Mouse (Mus musculus): ENCODE results near the gene Rasal2. TPM values are rescaled to one million over a fixed set of nuclear protein-coding genes. Genes with fewer than 3 reads are reported as not detected.

The Rasal2 gene
- polyA plus RNA-seq, 1 experiment from 2014 or later, result 9.1 TPM

DNA sequence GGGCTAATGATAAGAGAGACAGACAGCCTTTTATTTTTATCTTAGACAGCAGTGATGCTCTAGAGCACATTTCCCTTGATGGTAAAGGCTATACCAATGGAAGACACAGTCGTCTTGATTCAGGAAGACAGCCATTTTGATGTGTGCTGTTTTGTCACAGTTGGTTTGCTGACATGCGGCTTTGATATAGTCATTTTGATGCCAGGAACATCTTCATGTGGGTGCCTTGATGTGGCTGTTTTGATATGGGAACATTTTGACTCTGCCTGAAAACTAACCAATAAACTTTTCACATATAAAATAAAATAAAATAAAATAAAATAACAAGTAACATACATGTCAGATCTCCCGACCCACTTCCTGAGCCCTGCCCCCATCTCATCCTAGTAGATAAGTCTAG lies 16.0 kb upstream of the Rasal2 start:
- no peak overlapping the region for H3K9ac ChIP-seq (replicated peaks; ENCODE audit: low read depth, low read length)
- ATAC-seq (ENCODE audit: insufficient number of reproducible peaks, insufficient read depth, low FRiP score, low read depth), result no peak
- H3K4me2 ChIP-seq (replicated peaks; ENCODE audit: low read depth, low read length), result no peak overlapping the region
- H3K27ac ChIP-seq (ENCODE audit: low read length), result no peak overlapping the region
- no peaks in the 10 kb centered on the region for H3K36me3 ChIP-seq (ENCODE audit: control insufficient read depth, insufficient read depth, low read length)
- no peaks in the 10 kb centered on the region for H3K9me3 ChIP-seq (ENCODE audit: control insufficient read depth, low read depth, low read length)
- WGBS, result 87% methylated on average over 3 of the region's 3 CpGs
- H3K4me3 ChIP-seq (ENCODE audit: low read depth, low read length), result no peak overlapping the region
- H3K4me1 ChIP-seq (ENCODE audit: control insufficient read depth, insufficient read depth, low read length), result no peaks in the 10 kb centered on the region
- no peaks in the 10 kb centered on the region for H3K27me3 ChIP-seq (ENCODE audit: control insufficient read depth, insufficient read depth, low read length)

DNA sequence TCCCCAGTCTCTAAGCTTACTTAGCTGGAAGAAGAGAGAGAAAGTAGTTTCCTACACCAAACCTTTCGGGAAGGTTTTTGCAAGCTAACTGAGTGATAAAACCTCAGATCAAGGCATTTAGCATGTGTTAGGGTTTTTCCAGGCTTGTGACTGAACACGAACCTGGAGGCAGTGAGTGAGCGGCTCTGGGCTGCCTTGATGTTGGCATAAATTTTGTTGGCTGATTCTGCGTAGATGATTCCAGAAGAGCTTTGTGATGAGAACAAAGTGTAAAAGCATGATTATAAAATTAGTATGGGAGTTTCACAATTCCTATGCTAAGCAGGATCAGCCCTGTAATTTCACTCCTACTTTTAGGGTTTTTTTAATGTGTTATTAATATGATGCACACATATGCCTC lies 15.2 kb upstream of the Rasal2 start:
- 94% methylated on average over 4 of the region's 4 CpGs for WGBS
- Histone ChIP-seq H3K9ac (replicated peaks; ENCODE audit: low read depth, low read length) (no peak overlapping the region), H3K9me3 (ENCODE audit: control insufficient read depth, low read depth, low read length) (no peaks in the 10 kb centered on the region), H3K4me3 (ENCODE audit: low read depth, low read length) (no peak overlapping the region), H3K27ac (ENCODE audit: low read length) (no peak overlapping the region), H3K27me3 (ENCODE audit: control insufficient read depth, insufficient read depth, low read length) (no peaks in the 10 kb centered on the region), H3K4me2 (replicated peaks; ENCODE audit: low read depth, low read length) (no peak overlapping the region), H3K36me3 (ENCODE audit: control insufficient read depth, insufficient read depth, low read length) (no peaks in the 10 kb centered on the region), H3K4me1 (ENCODE audit: control insufficient read depth, insufficient read depth, low read length) (no peaks in the 10 kb centered on the region)
- no peak for ATAC-seq (ENCODE audit: insufficient number of reproducible peaks, insufficient read depth, low FRiP score, low read depth)

DNA sequence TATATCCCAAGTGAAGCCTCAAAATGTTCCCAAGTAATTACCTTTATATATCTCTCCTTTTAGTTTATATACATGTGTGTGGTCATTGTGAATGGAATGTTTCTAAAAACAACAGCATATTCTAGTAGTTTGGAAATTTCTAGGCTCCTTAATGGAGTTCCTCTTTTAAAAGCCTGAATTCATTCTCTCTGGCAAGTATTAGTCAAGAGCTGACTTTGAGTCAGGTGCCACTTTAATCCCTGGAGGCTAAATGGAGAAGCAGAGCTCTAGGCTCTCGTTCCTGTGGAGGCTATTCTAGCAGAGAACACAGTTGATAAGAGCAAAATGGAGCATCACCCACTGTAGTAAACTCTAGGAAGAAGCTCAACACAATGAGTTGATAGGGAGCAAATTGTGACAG lies 14.5 kb upstream of the Rasal2 start:
- Histone ChIP-seq H3K27ac (ENCODE audit: low read length) (no peak overlapping the region), H3K4me3 (ENCODE audit: low read depth, low read length) (no peak overlapping the region), H3K9ac (replicated peaks; ENCODE audit: low read depth, low read length) (no peak overlapping the region), H3K36me3 (ENCODE audit: control insufficient read depth, insufficient read depth, low read length) (no peaks in the 10 kb centered on the region), H3K27me3 (ENCODE audit: control insufficient read depth, insufficient read depth, low read length) (no peaks in the 10 kb centered on the region), H3K4me2 (replicated peaks; ENCODE audit: low read depth, low read length) (no peak overlapping the region), H3K9me3 (ENCODE audit: control insufficient read depth, low read depth, low read length) (no peaks in the 10 kb centered on the region), H3K4me1 (ENCODE audit: control insufficient read depth, insufficient read depth, low read length) (no peaks in the 10 kb centered on the region)
- 62% methylated on average over 1 of the region's 1 CpGs for WGBS
- ATAC-seq (ENCODE audit: insufficient number of reproducible peaks, insufficient read depth, low FRiP score, low read depth), result no peak

DNA sequence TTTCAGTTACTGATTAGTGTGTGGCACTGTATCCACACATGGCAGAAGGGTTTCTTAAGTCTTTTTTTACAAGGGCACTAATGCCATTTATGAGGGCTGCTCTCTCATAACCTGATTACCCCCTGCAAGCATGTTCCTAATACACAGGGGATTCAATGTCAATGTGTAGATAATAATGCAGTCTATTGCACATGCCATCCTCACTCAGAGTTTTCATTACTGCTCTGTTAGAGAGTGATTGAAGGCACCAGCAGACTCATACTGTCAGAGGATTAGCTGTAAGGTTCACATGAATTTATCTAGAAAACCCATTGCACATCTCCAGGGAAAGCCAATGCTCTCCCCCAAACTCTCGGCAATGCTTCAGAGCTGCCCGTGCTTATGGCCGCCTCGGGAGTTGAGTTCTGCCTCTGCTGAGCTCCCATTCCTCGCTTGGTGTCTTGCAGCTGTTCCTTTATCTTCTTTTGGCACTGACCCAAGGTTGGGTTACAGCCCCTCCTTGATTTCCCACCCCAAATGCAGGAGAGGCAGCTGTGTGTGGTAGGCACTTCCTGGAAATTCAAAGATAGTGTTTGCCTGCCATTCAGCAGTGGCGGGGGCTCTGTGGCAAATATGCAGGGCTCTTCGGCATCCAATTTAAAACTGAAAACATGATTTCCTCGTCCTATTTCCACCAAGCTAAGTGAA lies 13.5 kb upstream of the Rasal2 start:
- H3K36me3 ChIP-seq (ENCODE audit: control insufficient read depth, insufficient read depth, low read length), result no peaks in the 10 kb centered on the region
- H3K4me1 ChIP-seq (ENCODE audit: control insufficient read depth, insufficient read depth, low read length), result no peaks in the 10 kb centered on the region
- no peak overlapping the region for H3K4me2 ChIP-seq (replicated peaks; ENCODE audit: low read depth, low read length)
- no peaks in the 10 kb centered on the region for H3K27me3 ChIP-seq (ENCODE audit: control insufficient read depth, insufficient read depth, low read length)
- H3K4me3 ChIP-seq (ENCODE audit: low read depth, low read length), result no peak overlapping the region
- no peak for ATAC-seq (ENCODE audit: insufficient number of reproducible peaks, insufficient read depth, low FRiP score, low read depth)
- H3K9ac ChIP-seq (replicated peaks; ENCODE audit: low read depth, low read length), result no peak overlapping the region
- no peaks in the 10 kb centered on the region for H3K9me3 ChIP-seq (ENCODE audit: control insufficient read depth, low read depth, low read length)
- no peak overlapping the region for H3K27ac ChIP-seq (ENCODE audit: low read length)
- WGBS, result 35% methylated on average over 8 of the region's 8 CpGs

DNA sequence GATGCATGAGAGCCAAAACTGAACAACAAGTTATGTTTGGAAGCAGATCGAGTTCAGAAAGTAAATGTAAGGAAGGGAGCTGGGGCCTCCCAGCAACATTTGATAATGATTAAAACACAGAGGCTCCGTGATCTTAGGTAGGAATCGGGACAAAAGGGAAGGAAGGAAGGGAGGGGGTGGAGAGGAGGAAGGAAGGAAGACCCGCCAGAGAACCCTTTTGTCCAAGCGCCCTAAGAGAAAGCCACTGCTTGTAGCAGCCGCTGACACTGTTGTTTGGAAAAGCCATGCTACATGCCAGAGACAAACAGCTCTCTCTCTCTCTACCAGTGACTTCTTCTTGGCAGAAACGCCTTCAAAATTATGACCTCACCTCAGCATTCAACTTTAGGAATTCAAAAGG lies 5.5 kb upstream of the Rasal2 start:
- 64% methylated on average over 7 of the region's 7 CpGs for WGBS
- no peak overlapping the region for H3K4me2 ChIP-seq (replicated peaks; ENCODE audit: low read depth, low read length)
- no peaks in the 10 kb centered on the region for H3K27me3 ChIP-seq (ENCODE audit: control insufficient read depth, insufficient read depth, low read length)
- no peak for ATAC-seq (ENCODE audit: insufficient number of reproducible peaks, insufficient read depth, low FRiP score, low read depth)
- H3K9ac ChIP-seq (replicated peaks; ENCODE audit: low read depth, low read length), result no peak overlapping the region
- H3K4me1 ChIP-seq (ENCODE audit: control insufficient read depth, insufficient read depth, low read length), result no peaks in the 10 kb centered on the region
- no peak overlapping the region for H3K4me3 ChIP-seq (ENCODE audit: low read depth, low read length)
- no peak overlapping the region for H3K27ac ChIP-seq (ENCODE audit: low read length)
- H3K36me3 ChIP-seq (ENCODE audit: control insufficient read depth, insufficient read depth, low read length), result 0 out of 2 replicates have a peak, but pooled peaks cover 3% of the 10 kb centered on the region
- no peaks in the 10 kb centered on the region for H3K9me3 ChIP-seq (ENCODE audit: control insufficient read depth, low read depth, low read length)

DNA sequence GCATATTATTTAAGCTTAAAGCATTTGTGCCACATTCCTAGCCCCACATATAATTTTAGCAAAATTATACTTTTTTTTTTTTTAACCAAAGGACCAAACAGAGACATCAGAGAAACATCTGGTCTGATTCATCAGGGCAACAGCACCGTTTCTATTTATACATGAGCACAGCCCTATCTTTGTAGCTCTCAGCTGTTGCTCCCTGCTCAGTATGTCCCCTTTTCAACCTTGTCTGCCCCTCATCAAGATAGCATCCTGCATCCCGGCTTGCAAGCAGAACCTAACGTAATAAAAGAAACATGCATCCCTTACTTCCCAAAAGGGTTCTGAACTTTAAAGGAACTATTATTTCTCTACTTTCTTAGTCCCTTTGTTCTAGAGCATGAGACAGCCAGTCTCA lies 5.0 kb upstream of the Rasal2 start:
- WGBS, result 67% methylated on average over 3 of the region's 3 CpGs
- 0 out of 2 replicates have a peak, but pooled peaks cover 3% of the 10 kb centered on the region for H3K36me3 ChIP-seq (ENCODE audit: control insufficient read depth, insufficient read depth, low read length)
- H3K4me2 ChIP-seq (replicated peaks; ENCODE audit: low read depth, low read length), result no peak overlapping the region
- H3K4me3 ChIP-seq (ENCODE audit: low read depth, low read length), result no peak overlapping the region
- H3K9me3 ChIP-seq (ENCODE audit: control insufficient read depth, low read depth, low read length), result no peaks in the 10 kb centered on the region
- H3K4me1 ChIP-seq (ENCODE audit: control insufficient read depth, insufficient read depth, low read length), result no peaks in the 10 kb centered on the region
- no peak overlapping the region for H3K9ac ChIP-seq (replicated peaks; ENCODE audit: low read depth, low read length)
- H3K27me3 ChIP-seq (ENCODE audit: control insufficient read depth, insufficient read depth, low read length), result no peaks in the 10 kb centered on the region
- no peak overlapping the region for H3K27ac ChIP-seq (ENCODE audit: low read length)
- ATAC-seq (ENCODE audit: insufficient number of reproducible peaks, insufficient read depth, low FRiP score, low read depth), result no peak

DNA sequence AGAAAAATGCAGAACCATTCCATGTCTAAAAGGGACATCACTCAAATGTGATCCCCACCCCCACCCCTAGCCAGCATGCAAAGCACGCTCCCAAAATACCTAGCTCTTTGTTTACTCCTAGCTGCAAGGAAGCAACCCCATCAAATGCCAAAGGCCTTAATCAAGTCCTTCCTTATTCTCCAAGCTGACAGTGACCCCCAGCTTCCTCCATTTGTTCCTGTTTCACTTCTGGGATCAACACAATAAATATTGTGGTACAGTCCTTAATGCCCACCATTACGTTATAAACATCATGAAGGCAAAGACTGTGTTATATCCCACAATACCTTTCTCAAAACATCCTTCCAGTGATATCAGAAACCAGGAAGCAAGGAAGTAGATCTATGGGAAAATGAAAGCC lies 4.2 kb upstream of the Rasal2 start:
- 88% methylated on average over 2 of the region's 2 CpGs for WGBS
- Histone ChIP-seq H3K9me3 (ENCODE audit: control insufficient read depth, low read depth, low read length) (no peaks in the 10 kb centered on the region), H3K27ac (ENCODE audit: low read length) (no peak overlapping the region), H3K36me3 (ENCODE audit: control insufficient read depth, insufficient read depth, low read length) (0 out of 2 replicates have a peak, but pooled peaks cover 3% of the 10 kb centered on the region), H3K27me3 (ENCODE audit: control insufficient read depth, insufficient read depth, low read length) (no peaks in the 10 kb centered on the region), H3K9ac (replicated peaks; ENCODE audit: low read depth, low read length) (no peak overlapping the region), H3K4me3 (ENCODE audit: low read depth, low read length) (no peak overlapping the region), H3K4me1 (ENCODE audit: control insufficient read depth, insufficient read depth, low read length) (no peaks in the 10 kb centered on the region), H3K4me2 (replicated peaks; ENCODE audit: low read depth, low read length) (no peak overlapping the region)
- ATAC-seq (ENCODE audit: insufficient number of reproducible peaks, insufficient read depth, low FRiP score, low read depth), result no peak

DNA sequence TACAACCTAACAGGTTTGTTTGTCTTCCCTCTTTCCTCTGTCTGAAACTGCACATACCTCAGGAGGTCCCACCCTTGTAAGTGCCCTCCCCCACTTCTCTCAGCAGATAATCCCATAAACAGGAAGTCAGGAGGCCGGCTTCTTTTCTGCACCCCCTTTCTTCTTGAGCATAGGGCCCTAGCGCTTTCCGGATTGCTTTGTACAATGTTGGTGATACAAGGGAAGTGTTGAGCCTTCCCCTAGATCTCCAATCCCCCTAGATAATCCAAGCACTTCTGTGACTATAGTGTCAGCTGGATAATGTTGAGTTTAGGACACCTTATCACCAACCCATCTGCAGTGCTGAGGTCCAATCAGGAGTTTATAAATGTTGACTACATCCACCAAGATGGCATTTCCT lies 3.4 kb upstream of the Rasal2 start:
- Histone ChIP-seq H3K4me1 (ENCODE audit: control insufficient read depth, insufficient read depth, low read length) (no peaks in the 10 kb centered on the region), H3K4me3 (ENCODE audit: low read depth, low read length) (no peak overlapping the region), H3K4me2 (replicated peaks; ENCODE audit: low read depth, low read length) (no peak overlapping the region), H3K9ac (replicated peaks; ENCODE audit: low read depth, low read length) (no peak overlapping the region), H3K36me3 (ENCODE audit: control insufficient read depth, insufficient read depth, low read length) (0 out of 2 replicates have a peak, but pooled peaks cover 3% of the 10 kb centered on the region), H3K27me3 (ENCODE audit: control insufficient read depth, insufficient read depth, low read length) (no peaks in the 10 kb centered on the region), H3K27ac (ENCODE audit: low read length) (no peak overlapping the region), H3K9me3 (ENCODE audit: control insufficient read depth, low read depth, low read length) (no peaks in the 10 kb centered on the region)
- ATAC-seq (ENCODE audit: insufficient number of reproducible peaks, insufficient read depth, low FRiP score, low read depth), result no peak
- 61% methylated on average over 3 of the region's 3 CpGs for WGBS
